Mouse (Mus musculus) liver, embryonic 14.5 days (tissue): ENCODE data around the gene Rasa2.

Source experiments
- CTCF ChIP-seq: IDR thresholded peaks from 2 replicates; pipeline ENCODE4 v1.5.1; 2016; ENCODE audit warnings: antibody characterized with exemption, low read depth, control low read depth
- EP300 ChIP-seq: IDR thresholded peaks from 2 replicates; pipeline ENCODE4 v1.6.1; 2016; ENCODE audit warnings: antibody characterized with exemption, low read depth

GRCm38 (mm10) chr9:96529961-96530673 is 101.3 kb downstream of the Rasa2 start:
- TF ChIP-seq EP300 (no peak), CTCF (no peak)
